Mouse (Mus musculus): ENCODE data around the gene Ulk4. TPM values are rescaled to one million over a fixed set of nuclear protein-coding genes. Genes with fewer than 3 reads are reported as not detected.
"Not testable (repeated sequence)": the region's sequence is repeated elsewhere in the genome, so short reads cannot be mapped to it uniquely, and the experiment has no call there.

Gene Ulk4
- total RNA-seq, 1 experiment from 2014 or later: 2.7 TPM

DNA sequence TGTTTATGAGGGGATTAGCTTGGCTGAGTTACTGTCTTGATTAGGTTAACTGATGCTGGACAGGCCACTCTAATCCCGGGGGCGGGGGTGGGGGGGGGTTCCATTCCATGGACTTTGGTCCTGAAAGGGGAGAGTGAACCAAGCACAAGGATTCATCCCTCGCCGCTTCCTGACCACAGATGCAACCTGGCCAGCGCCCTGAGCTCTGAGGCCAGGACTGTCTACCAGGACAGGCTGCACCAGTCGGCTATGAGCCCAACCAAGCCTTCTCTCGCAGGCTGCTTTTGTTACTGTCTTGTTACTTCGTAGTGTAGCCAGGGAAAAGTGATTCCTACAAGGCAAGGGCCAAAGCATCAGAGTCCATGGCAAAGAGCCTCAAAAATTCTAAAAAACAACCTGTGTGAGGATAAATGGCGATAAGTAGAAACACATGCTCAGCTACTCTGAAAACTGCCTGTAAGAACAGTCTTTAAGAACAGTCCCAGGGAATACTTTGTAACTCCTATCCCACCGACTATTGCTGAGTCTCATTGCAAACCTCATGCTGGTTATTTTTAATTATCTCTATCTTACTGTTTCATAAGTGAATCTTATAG is 211.5 kb downstream of the Ulk4 start:
- no peak for ATAC-seq (replicated peaks in 1 of 2; ENCODE audit: insufficient read depth in 1 of 2, low FRiP score in 2 of 2, low TSS enrichment in 1 of 2, low read depth in 1 of 2, poor library complexity in 2 of 2, severe bottlenecking in 2 of 2)

DNA sequence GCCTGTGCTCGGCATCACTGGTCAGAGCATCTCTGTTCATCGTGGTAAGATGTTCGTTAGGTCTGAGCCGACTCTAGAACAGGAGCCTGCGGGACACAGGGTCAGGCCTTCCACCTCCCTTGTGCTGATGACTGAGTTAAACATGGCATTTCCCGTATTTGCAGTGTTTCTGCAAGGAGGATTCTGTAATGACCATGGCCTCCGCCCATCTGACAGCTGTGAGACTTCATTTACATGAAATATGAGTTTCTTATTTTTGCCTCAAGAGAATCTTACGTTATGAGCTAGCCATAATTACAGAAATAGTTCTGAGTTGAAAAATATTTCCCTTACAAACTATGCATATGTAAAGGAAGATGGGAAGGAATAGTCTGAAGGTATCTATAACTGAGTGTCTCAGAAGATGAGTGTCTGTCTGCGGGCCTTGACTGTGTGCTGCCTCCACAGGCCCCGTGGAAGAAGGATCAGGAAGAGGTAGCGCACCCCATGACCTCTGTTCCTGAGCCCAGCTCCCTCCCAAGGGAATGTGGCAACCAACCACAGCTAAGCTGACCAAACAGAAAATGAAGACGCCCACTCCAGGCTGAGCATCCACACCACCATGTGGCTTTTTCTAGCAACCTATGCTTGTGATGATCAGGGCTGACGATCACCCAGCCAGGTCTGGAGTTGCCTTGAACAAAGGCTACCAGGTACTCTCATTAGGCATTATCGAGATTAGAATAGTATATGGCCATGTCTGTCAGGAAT is 212.2 kb downstream of the Ulk4 start:
- no peak for ATAC-seq (replicated peaks in 1 of 2; ENCODE audit: insufficient read depth in 1 of 2, low FRiP score in 2 of 2, low TSS enrichment in 1 of 2, low read depth in 1 of 2, poor library complexity in 2 of 2, severe bottlenecking in 2 of 2)

DNA sequence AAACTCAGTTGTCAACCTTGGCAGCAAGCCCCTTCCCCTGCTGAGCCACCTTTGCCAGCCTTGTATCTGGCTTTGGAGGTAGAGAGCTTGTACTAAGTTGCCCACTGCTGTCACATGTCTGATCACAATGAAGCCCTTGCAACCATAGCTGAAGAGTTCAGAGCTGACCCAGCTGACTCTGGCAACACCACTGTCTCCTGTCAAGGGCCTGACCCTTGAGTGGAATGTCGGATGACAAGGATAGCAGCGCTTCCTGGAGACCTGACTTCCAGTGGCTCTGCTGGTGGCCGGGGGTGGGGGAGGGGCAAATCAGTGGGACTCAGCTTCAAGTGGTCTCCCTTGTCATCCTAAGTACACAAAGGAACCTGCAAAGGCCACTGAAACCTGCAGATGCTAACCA is 214.3 kb downstream of the Ulk4 start:
- ATAC-seq (replicated peaks in 1 of 2; ENCODE audit: insufficient read depth in 1 of 2, low FRiP score in 2 of 2, low TSS enrichment in 1 of 2, low read depth in 1 of 2, poor library complexity in 2 of 2, severe bottlenecking in 2 of 2): no peak

DNA sequence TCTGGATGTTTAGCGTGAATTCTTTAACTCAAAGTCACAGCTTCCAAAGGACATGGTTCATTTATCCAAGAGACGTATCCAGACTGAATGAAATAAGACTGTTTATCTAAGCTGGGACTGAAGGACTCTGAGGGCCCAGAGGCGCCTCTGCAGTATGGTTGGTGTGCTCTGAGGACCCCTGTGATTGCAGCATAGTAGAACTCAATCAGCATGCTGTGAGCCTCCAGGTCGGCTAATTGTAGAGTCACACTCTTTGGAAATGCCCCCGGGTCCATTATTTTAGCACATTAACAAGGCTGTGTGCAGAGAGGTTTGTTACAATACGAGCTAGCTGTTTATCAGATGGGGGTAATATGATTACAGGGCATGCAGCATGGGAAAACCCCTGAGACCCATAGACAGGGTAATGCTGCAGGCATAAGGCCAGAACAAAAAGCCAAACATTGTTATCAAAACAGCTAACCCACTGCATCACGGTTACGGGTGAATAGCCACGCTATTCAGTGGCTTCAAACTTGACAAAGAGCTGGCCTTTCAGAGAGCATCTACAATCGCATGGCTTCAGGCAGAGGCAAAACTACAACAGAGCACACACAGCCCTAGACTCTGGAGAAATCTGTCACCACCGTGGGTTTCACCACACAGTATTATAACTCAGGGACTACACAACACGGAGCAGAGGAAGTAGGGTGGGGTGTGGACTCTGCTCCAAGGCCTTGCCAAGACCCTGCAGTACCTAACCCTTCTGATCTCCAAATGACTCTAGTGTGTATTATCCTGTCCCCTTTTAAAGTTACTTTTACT is 215.0 kb downstream of the Ulk4 start:
- ATAC-seq (replicated peaks in 1 of 2; ENCODE audit: insufficient read depth in 1 of 2, low FRiP score in 2 of 2, low TSS enrichment in 1 of 2, low read depth in 1 of 2, poor library complexity in 2 of 2, severe bottlenecking in 2 of 2): no peak

DNA sequence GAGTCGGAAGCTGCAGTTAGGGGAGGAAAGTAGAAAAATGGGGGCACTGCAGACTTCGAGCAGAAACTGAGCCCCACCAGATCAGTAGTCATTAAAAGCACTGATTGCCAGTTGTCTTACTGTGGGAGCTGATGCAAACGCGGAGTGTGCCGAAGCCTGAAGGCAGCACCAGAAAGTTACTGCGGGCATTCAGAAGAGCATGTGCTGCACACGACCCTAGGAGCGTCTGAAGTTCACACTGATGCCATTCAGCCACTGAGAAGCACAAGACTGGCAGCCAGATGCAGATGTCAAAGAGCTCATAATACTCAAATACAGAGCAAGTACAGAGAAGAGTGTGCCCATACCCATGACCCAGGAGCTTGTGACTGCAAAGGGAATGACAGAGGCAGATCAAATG is 216.7 kb downstream of the Ulk4 start:
- no peak for ATAC-seq (replicated peaks in 1 of 2; ENCODE audit: insufficient read depth in 1 of 2, low FRiP score in 2 of 2, low TSS enrichment in 1 of 2, low read depth in 1 of 2, poor library complexity in 2 of 2, severe bottlenecking in 2 of 2)

DNA sequence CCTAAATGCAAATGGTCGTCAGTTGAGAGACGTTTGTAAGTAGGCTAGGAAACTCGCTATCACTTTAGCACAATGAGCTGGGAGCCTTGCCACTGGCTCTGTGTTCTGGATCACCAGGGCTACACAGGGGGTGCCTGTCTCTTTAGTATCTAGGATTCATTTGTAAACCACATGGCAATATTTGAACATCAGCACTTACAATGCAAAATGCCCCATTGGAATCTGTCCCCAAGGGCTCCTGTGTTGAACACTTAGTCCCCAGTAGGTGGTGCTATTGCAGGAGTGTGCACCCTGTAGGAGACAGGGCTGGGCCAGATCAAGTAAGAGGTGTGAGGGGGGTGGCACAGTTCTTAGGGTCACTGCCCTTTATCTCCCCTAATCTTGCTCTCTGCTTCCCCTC is 217.7 kb downstream of the Ulk4 start:
- ATAC-seq (replicated peaks in 1 of 2; ENCODE audit: insufficient read depth in 1 of 2, low FRiP score in 2 of 2, low TSS enrichment in 1 of 2, low read depth in 1 of 2, poor library complexity in 2 of 2, severe bottlenecking in 2 of 2): peak; percentile 39 to 65; a peak in 1 of 4 replicates

DNA sequence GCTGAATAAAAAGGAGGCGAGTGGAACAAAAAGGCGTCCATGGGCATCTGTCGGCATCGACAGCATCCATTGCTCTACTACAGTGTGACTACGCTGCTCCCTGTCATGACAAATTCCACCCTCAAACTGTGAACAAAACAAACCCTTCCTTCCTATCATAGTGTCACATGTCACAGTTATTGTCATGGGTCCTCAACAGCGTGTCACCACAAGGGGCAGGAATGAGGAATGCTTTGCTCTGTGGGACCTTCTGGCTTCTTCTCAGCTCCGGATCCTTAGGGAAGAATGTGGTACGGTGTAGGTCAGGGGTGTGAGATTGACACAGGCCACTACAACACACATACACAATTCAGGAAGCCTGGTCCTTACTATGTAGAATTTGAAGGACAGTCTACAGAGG is 218.5 kb downstream of the Ulk4 start:
- ATAC-seq (replicated peaks in 1 of 2; ENCODE audit: insufficient read depth in 1 of 2, low FRiP score in 2 of 2, low TSS enrichment in 1 of 2, low read depth in 1 of 2, poor library complexity in 2 of 2, severe bottlenecking in 2 of 2): no peak

GRCm38 (mm10) chr9:121058116-121058515 is 218.9 kb downstream of the Ulk4 start:
- ATAC-seq (replicated peaks in 1 of 2; ENCODE audit: insufficient read depth in 1 of 2, low FRiP score in 2 of 2, low TSS enrichment in 1 of 2, low read depth in 1 of 2, poor library complexity in 2 of 2, severe bottlenecking in 2 of 2): no peak

GRCm38 (mm10) chr9:121057401-121057800 is 219.6 kb downstream of the Ulk4 start:
- ATAC-seq (replicated peaks in 1 of 2; ENCODE audit: insufficient read depth in 1 of 2, low FRiP score in 2 of 2, low TSS enrichment in 1 of 2, low read depth in 1 of 2, poor library complexity in 2 of 2, severe bottlenecking in 2 of 2): no peak

DNA sequence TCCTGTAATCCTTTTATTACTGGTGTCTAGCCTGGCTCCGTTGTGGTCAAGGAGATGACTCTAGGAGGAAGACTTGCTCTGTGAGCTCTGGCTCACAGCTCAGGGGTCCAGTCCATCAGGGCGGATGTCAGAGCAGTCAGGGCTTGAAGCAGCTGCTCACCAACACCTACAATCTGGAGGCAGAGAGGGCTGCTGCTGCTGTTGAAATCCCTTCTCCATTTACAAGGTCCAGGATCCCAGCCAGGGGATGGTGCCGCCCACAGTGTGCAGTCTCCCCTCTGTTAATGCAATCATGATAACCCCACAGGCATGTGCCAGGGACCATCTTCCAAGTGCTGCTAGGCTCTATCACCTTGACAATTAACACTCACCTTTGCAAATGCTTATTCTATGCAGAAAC is 220.5 kb downstream of the Ulk4 start:
- no peak for ATAC-seq (replicated peaks in 1 of 2; ENCODE audit: insufficient read depth in 1 of 2, low FRiP score in 2 of 2, low TSS enrichment in 1 of 2, low read depth in 1 of 2, poor library complexity in 2 of 2, severe bottlenecking in 2 of 2)

GRCm38 (mm10) chr9:121056036-121056435 is 221.0 kb downstream of the Ulk4 start:
- ATAC-seq (replicated peaks in 1 of 2; ENCODE audit: insufficient read depth in 1 of 2, low FRiP score in 2 of 2, low TSS enrichment in 1 of 2, low read depth in 1 of 2, poor library complexity in 2 of 2, severe bottlenecking in 2 of 2): no peak

GRCm38 (mm10) chr9:121045657-121046056 is 231.3 kb downstream of the Ulk4 start:
- ATAC-seq (replicated peaks in 1 of 2; ENCODE audit: insufficient read depth in 1 of 2, low FRiP score in 2 of 2, low TSS enrichment in 1 of 2, low read depth in 1 of 2, poor library complexity in 2 of 2, severe bottlenecking in 2 of 2): not testable (repeated sequence)

DNA sequence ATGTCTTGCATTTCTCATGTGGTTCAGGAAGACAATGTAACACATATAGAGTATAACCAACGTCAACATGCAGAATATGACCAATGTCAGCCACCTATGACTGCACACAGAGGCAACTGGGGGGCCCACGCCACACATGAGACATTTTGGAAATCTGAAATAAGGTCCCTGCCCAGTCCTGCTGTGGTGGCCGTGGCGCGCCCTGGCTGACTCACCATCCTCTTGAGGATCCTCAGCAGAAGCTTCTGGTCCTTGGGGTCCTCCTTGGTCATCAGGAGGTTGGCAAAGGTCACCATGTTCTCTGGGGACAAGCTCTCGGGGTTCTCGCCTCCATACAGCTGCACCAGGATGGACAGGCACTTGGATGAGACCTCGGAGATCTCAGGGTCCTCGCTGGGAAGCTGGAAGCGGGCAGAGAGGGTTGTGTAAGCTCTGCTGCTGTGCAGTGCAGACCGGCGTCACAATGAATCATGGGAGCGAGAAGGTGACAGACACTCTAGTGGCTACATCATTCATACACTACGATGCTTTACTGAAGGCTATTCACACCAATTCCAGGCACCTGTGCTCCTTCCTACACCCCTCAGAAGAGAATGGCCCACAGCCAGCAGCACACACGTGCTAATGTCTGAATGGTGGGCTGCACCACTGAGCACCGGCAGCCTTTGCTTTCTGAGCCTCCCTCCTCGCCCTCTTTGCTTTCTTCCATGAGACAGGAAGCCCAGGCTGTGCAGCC is 232.4 kb downstream of the Ulk4 start:
- no peak for ATAC-seq (replicated peaks in 1 of 2; ENCODE audit: insufficient read depth in 1 of 2, low FRiP score in 2 of 2, low TSS enrichment in 1 of 2, low read depth in 1 of 2, poor library complexity in 2 of 2, severe bottlenecking in 2 of 2)

- ATAC-seq (replicated peaks in 1 of 2; ENCODE audit: insufficient read depth in 1 of 2, low FRiP score in 2 of 2, low TSS enrichment in 1 of 2, low read depth in 1 of 2, poor library complexity in 2 of 2, severe bottlenecking in 2 of 2): no peak
Observed at GRCm38 (mm10) chr9:121043021-121043420, 234.0 kb downstream of the Ulk4 start.

DNA sequence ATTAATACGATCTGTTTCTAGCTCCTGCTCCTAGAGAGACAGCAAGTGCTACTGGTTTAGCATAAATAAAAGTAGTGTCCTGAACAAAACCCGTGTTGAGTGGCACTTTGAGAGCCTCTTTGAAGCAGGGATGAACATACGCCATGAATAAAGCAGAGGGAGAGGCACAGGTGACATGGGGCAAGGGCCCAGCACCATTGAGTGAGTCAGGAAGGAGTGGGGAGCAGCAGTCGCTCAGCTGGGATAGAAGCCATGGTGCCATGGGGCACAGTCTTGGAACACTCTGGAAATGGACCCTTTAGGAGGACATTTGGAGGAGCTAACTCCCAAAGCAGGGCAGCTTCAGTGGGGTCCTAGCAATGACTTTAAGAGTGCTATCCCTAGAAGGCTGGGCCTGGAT is 238.6 kb downstream of the Ulk4 start:
- no peak for ATAC-seq (replicated peaks in 1 of 2; ENCODE audit: insufficient read depth in 1 of 2, low FRiP score in 2 of 2, low TSS enrichment in 1 of 2, low read depth in 1 of 2, poor library complexity in 2 of 2, severe bottlenecking in 2 of 2)

GRCm38 (mm10) chr9:121037975-121038374 is 239.0 kb downstream of the Ulk4 start:
- no peak for ATAC-seq (replicated peaks in 1 of 2; ENCODE audit: insufficient read depth in 1 of 2, low FRiP score in 2 of 2, low TSS enrichment in 1 of 2, low read depth in 1 of 2, poor library complexity in 2 of 2, severe bottlenecking in 2 of 2)

- ATAC-seq (replicated peaks in 1 of 2; ENCODE audit: insufficient read depth in 1 of 2, low FRiP score in 2 of 2, low TSS enrichment in 1 of 2, low read depth in 1 of 2, poor library complexity in 2 of 2, severe bottlenecking in 2 of 2): no peak
Observed at GRCm38 (mm10) chr9:121035296-121035695, 241.7 kb downstream of the Ulk4 start.

GRCm38 (mm10) chr9:121033596-121033995 is 243.4 kb downstream of the Ulk4 start:
- ATAC-seq (replicated peaks in 1 of 2; ENCODE audit: insufficient read depth in 1 of 2, low FRiP score in 2 of 2, low TSS enrichment in 1 of 2, low read depth in 1 of 2, poor library complexity in 2 of 2, severe bottlenecking in 2 of 2): no peak
